Mouse (Mus musculus): ENCODE data around the gene Dgkz.

DNA sequence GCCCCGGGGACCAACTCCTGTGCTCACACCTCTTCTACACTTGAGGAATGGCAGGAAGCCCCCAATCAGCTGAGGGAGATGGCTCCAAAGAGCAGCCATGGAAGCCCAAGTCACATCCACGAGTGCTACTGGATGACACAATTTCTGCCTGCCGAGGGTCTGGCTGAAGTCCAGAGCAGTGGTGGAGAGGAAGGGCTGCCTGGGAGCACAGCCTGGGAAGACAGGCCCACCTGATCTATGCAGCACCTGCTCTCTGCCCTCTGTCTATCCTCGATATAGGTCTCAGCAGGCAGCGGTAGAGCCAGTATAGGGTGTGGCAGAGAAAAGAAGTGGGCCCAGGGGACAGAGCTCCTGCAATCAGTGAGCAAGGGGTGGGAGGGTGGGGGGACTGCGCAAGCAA lies 28.8 kb downstream of the Dgkz start:
- TF ChIP-seq CTCF (IDR thresholded peaks at IDR 0.05; ENCODE audit: borderline replicate concordance, control insufficient read depth, extremely low read depth, insufficient read depth, low read length, poor library complexity) (no peak), POLR2A (IDR thresholded peaks at IDR 0.05; ENCODE audit: control insufficient read depth, extremely low read depth, insufficient read depth, low read length, poor library complexity) (no peak)
